Comparison of ENCODE assay signal across 8 mouse cellular contexts in the genomic region with DNA sequence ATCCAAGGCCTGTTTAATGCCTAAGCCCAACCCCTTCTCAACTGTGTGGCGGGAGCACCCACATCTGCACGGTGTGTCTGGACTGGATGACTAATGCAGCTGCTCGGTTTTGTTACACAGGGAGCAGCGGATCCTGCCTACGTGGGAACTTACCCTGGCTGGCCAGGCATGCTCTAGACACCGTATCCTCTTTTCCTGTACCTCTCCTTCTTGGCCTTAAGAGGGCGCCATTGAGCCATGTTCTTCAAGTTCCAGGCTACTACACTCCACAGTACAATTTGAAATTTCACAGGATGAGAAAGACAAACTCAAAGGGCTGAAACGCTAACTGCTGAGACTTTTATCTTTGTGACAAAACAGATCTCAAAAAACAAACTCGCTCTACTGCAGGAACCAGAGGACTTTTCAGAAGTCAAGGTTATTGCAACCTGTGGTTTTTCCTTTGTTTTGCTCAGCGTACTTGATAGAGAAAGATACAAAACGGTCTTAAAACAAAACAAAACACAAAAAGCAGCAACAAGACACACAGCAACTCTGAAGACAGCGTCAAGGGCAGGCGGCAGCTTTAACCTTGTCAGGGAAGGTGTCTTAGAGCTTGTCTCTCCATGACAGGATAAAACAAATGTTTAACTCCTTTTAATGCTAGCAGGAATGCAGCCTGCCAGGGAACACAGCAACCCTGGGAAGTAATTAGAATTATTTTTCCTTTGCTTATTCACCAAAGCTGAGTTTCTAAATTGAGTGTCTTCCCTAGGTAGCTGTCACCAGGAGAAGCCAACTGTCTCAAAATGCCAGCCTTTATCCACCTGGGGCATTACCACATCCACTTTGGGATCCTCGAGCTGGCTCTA. TPM values are rescaled to one million over a fixed set of nuclear protein-coding genes. Genes with fewer than 3 reads are reported as not detected.
DNase-seq lines count a peak whose midpoint lies in the region; ATAC-seq and TF ChIP-seq lines count a peak whose summit lies in the region.

No protein-coding gene starts in this region.

- H3K4me3 ChIP-seq in layer of hippocampus, adult 2 months = peak overlapping the region; percentile 8; the same call in 1 of the 2 replicates
- H3K4me3 ChIP-seq in neural tube, embryonic 14.5 days (ENCODE audit: low read depth, low read length) = no peak overlapping the region
- H3K4me3 ChIP-seq in thymus, adult 2 months (ENCODE audit: control insufficient read depth, insufficient read depth, low read length) = peak overlapping the region; percentile 7; the same call in 1 of the 2 replicates

- peak overlapping the region; percentile 59 for H3K27ac ChIP-seq in layer of hippocampus, adult 2 months
- no peak overlapping the region for H3K27ac ChIP-seq in neural tube, embryonic 14.5 days (ENCODE audit: low read depth, low read length)
- peak overlapping the region; percentile 98 for H3K27ac ChIP-seq in thymus, adult 2 months (ENCODE audit: control insufficient read depth, insufficient read depth, low read length)

- H3K36me3 ChIP-seq in neural tube, embryonic 14.5 days (ENCODE audit: control insufficient read depth, insufficient read depth, low read length) = no peaks in the 10 kb centered on the region
- H3K36me3 ChIP-seq in thymus, adult 2 months (ENCODE audit: control insufficient read depth, insufficient read depth, low read length) = no peaks in the 10 kb centered on the region

- no peak overlapping the region for H3K9ac ChIP-seq in neural tube, embryonic 14.5 days (replicated peaks; ENCODE audit: low read depth, low read length)

- peak; percentile 85 to 89 for ATAC-seq in hematopoietic stem cell, adult 5-6 weeks (replicated peaks in 1 of 2; ENCODE audit: insufficient read depth in 1 of 2, low FRiP score in 2 of 2, low TSS enrichment in 1 of 2, low read depth in 1 of 2, poor library complexity in 2 of 2, severe bottlenecking in 2 of 2)
- ATAC-seq in neural tube, embryonic 14.5 days (ENCODE audit: low read depth) = peak; percentile 84

- 0 out of 2 replicates have a peak, but pooled peaks cover 3% of the 10 kb centered on the region for H3K4me1 ChIP-seq in neural tube, embryonic 14.5 days (ENCODE audit: control insufficient read depth, insufficient read depth, low read length)
- H3K4me1 ChIP-seq in thymus, adult 2 months (replicated peaks; ENCODE audit: control insufficient read depth, insufficient read depth, low read length) = peaks cover 45% of the 10 kb centered on the region

- DNase-seq in NIH3T3 (ENCODE audit: low read depth) = peak; percentile 95
- DNase-seq in cerebellum, adult 8-10 months = peak; percentile 42
- peak; percentile 95 for DNase-seq in forelimb bud, embryonic 11.5 days (ENCODE audit: low read depth, low spot score)
- DNase-seq in layer of hippocampus, adult 2 months (ENCODE audit: low spot score in 2 of 2) = peak; percentile 60 to 71
- DNase-seq in lung, adult 18-20 months = peak; percentile 66 to 76
- DNase-seq in thymus, adult 2 months = peak; percentile 80

- H3K4me2 ChIP-seq in neural tube, embryonic 14.5 days (ENCODE audit: low read depth, low read length) = 0 out of 2 replicates have a peak overlapping the region, but pooled peaks have one; percentile 17

- no peaks in the 10 kb centered on the region for H3K27me3 ChIP-seq in neural tube, embryonic 14.5 days (ENCODE audit: control insufficient read depth, insufficient read depth, low read length)
- H3K27me3 ChIP-seq in thymus, adult 2 months (ENCODE audit: control insufficient read depth, insufficient read depth, low read length) = no peaks in the 10 kb centered on the region

- H3K9me3 ChIP-seq in neural tube, embryonic 14.5 days (ENCODE audit: control insufficient read depth, low read length) = no peaks in the 10 kb centered on the region

- 9% methylated on average over 14 of the region's 14 CpGs for WGBS in neural tube, embryonic 14.5 days
- WGBS in thymus, adult 2 months = 4% methylated on average over 14 of the region's 14 CpGs

- peak; percentile 95 for TF ChIP-seq CTCF in layer of hippocampus, adult 2 months (conservative IDR thresholded peaks at IDR 0.05)
- peak; percentile 33; the same call in 1 of the 2 replicates for TF ChIP-seq CTCF in thymus, adult 2 months (IDR thresholded peaks at IDR 0.05; ENCODE audit: borderline replicate concordance, control insufficient read depth, extremely low read depth, insufficient read depth, low read length, poor library complexity)

- TF ChIP-seq POLR2A in thymus, adult 2 months (IDR thresholded peaks at IDR 0.05; ENCODE audit: control insufficient read depth, extremely low read depth, insufficient read depth, low read length, poor library complexity) = no peak

RNA-seq across cellular contexts. Expression of a gene that starts 44.1 kb away (rescaled TPM):
- total RNA-seq in hematopoietic stem cell, adult 5-6 weeks (2017) = 25.9 and 36.7 TPM in 2 replicates
- total RNA-seq in layer of hippocampus, adult 2 months (2021) = 10 to 100 TPM in 1 of 2 experiments, 1 to 10 TPM in 1; 9.9 to 12.2 TPM
- 11.6 and 23.7 TPM in 2 replicates for polyA plus RNA-seq in neural tube, embryonic 14.5 days (2014; fragmentation: Nextera tagmentation; extraction: Ambion mirVana)
- 272 and 400 TPM in 2 replicates for polyA plus RNA-seq in thymus, adult 2 months (2012; rRNA removed)

RNA-seq across cellular contexts. Expression of a gene that starts 49.3 kb away (rescaled TPM):
- total RNA-seq in hematopoietic stem cell, adult 5-6 weeks (2017) = 112 and 123 TPM in 2 replicates
- total RNA-seq in layer of hippocampus, adult 2 months (2021) = 1 to 10 TPM; 4.0 to 4.3 TPM
- polyA plus RNA-seq in neural tube, embryonic 14.5 days (2014; fragmentation: Nextera tagmentation; extraction: Ambion mirVana) = 3.6 and 8.9 TPM in 2 replicates
- 28.5 and 33.9 TPM in 2 replicates for polyA plus RNA-seq in thymus, adult 2 months (2012; rRNA removed)

Comparison
In these comparisons a context has a peak if more than half of its experiments do, and no peak if none do; other contexts are left out.
1. DNase-seq: peak in every context shown above with its lines; median percentile 95 in NIH3T3; 95 in forelimb bud, embryonic 11.5 days; 80 in thymus, adult 2 months; 71 in lung, adult 18-20 months; 66 in layer of hippocampus, adult 2 months; 42 in cerebellum, adult 8-10 months.
2. RNA of a gene that starts 49.3 kb away (total RNA-seq): 112 to 123 TPM in hematopoietic stem cell, adult 5-6 weeks; 4.0 to 4.3 TPM in layer of hippocampus, adult 2 months; every median in the first group is over 10 times any median in the second.